Mouse (Mus musculus): ENCODE data around the gene Elmo2. TPM values are rescaled to one million over a fixed set of nuclear protein-coding genes. Genes with fewer than 3 reads are reported as not detected.

The Elmo2 gene
- total and polyA plus RNA-seq, 3 experiments, result 9.0 to 11.7 (median 10.1) TPM

GRCm38 (mm10) chr2:165296571-165296970, 29.7 kb downstream of the Elmo2 start:
- no peaks in the 10 kb centered on the region for H3K79me2 ChIP-seq (replicated peaks; ENCODE audit: control insufficient read depth, extremely low read depth, insufficient read depth, poor library complexity, severe bottlenecking)
- H3K4me1 ChIP-seq (ENCODE audit: control insufficient read depth in 1 of 2, insufficient read depth in 2 of 2), result no peaks in the 10 kb centered on the region
- H3K36me3 ChIP-seq (replicated peaks in 1 of 2; ENCODE audit: control insufficient read depth in 1 of 2, insufficient read depth in 1 of 2, low read length in 1 of 2), result peaks cover 57 to 90% of the 10 kb centered on the region in 2 experiments
- H3K9ac ChIP-seq (ENCODE audit: insufficient read depth, low read depth), result no peak overlapping the region
- no peak for TF ChIP-seq NRF1 (IDR thresholded peaks at IDR 0.05; ENCODE audit: low read depth, low read length)
- no peak for TF ChIP-seq TCF12 (IDR thresholded peaks at IDR 0.05; ENCODE audit: low read depth, low read length)
- TF ChIP-seq ZKSCAN1 (IDR thresholded peaks at IDR 0.05; ENCODE audit: borderline replicate concordance, low read depth, low read length), result no peak
- no peak for TF ChIP-seq ETS1 (conservative IDR thresholded peaks at IDR 0.05; ENCODE audit: low read depth, low read length)
- no peak for TF ChIP-seq MAZ (IDR thresholded peaks at IDR 0.05; ENCODE audit: low read depth, low read length)
- no peak for TF ChIP-seq EP300 (IDR thresholded peaks at IDR 0.05; ENCODE audit: low read length)
- TF ChIP-seq POLR2A (IDR thresholded peaks at IDR 0.05; ENCODE audit: low read depth, low read length), result no peak
- no peak for TF ChIP-seq USF1 (IDR thresholded peaks at IDR 0.05; ENCODE audit: low read depth, low read length)
- no peaks in the 10 kb centered on the region for H3K27me3 ChIP-seq (replicated peaks)
- H3K4me2 ChIP-seq (ENCODE audit: insufficient read depth, low read depth, poor library complexity, severe bottlenecking), result no peak overlapping the region
- H3K27ac ChIP-seq (ENCODE audit: insufficient read depth, low read depth), result no peak overlapping the region
- dilution Hi-C loops (cut with MboI; ENCODE audit: extremely low pct_ligation_motif_present, extremely low pct_unique_long_range_greater_than_20kb, low sequenced_read_pairs) (no loop called here), in situ Hi-C loops (cut with MboI; ENCODE audit: low pct_ligation_motif_present, low pct_unique_long_range_greater_than_20kb, low sequenced_read_pairs) (loop anchor here (10.0 kb wide), 1 partner anchor 48 kb away; no protein-coding TSS in a partner anchor)
- H3K9me3 ChIP-seq (replicated peaks; ENCODE audit: low read length), result no peaks in the 10 kb centered on the region
- DNase-seq (ENCODE audit: extremely low read depth), result no peak
- H3K4me3 ChIP-seq (replicated peaks in 1 of 3; ENCODE audit: low read depth in 2 of 3, low read length in 2 of 3, poor library complexity in 1 of 3), result no peak overlapping the region

- Histone ChIP-seq H3K4me1 (ENCODE audit: control insufficient read depth in 1 of 2, insufficient read depth in 2 of 2) (peaks cover 22 to 29% of the 10 kb centered on the region in 2 experiments), H3K9me3 (replicated peaks; ENCODE audit: low read length) (no peaks in the 10 kb centered on the region), H3K9ac (ENCODE audit: insufficient read depth, low read depth) (no peak overlapping the region; the same call in 1 of the 2 replicates), H3K27ac (ENCODE audit: insufficient read depth, low read depth) (no peak overlapping the region), H3K4me3 (replicated peaks in 1 of 3; ENCODE audit: low read depth in 2 of 3, low read length in 2 of 3, poor library complexity in 1 of 3) (peak overlapping the region in 2 of 3 experiments; percentile 73), H3K79me2 (replicated peaks; ENCODE audit: control insufficient read depth, extremely low read depth, insufficient read depth, poor library complexity, severe bottlenecking) (no peaks in the 10 kb centered on the region), H3K27me3 (replicated peaks) (no peaks in the 10 kb centered on the region), H3K4me2 (ENCODE audit: insufficient read depth, low read depth, poor library complexity, severe bottlenecking) (peak overlapping the region; percentile 55; the same call in 1 of the 2 replicates), H3K36me3 (replicated peaks in 1 of 2; ENCODE audit: control insufficient read depth in 1 of 2, insufficient read depth in 1 of 2, low read length in 1 of 2) (peaks cover 14 to 58% of the 10 kb centered on the region in 2 experiments)
- DNase-seq (ENCODE audit: extremely low read depth), result no peak
- TF ChIP-seq ZKSCAN1 (IDR thresholded peaks at IDR 0.05; ENCODE audit: borderline replicate concordance, low read depth, low read length) (no peak), MEF2A (IDR thresholded peaks at IDR 0.05; ENCODE audit: borderline replicate concordance, low read depth, low read length) (no peak), POLR2A (IDR thresholded peaks at IDR 0.05; ENCODE audit: low read depth, low read length) (no peak), MAX (IDR thresholded peaks at IDR 0.05; ENCODE audit: low read length) (no peak), MAFK (IDR thresholded peaks at IDR 0.05; ENCODE audit: insufficient replicate concordance, low read length) (no peak), ZNF384 (IDR thresholded peaks at IDR 0.05; ENCODE audit: low read depth, low read length) (no peak), GABPA (IDR thresholded peaks at IDR 0.05; ENCODE audit: insufficient replicate concordance, low read depth, low read length) (no peak), USF1 (IDR thresholded peaks at IDR 0.05; ENCODE audit: low read depth, low read length) (no peak), PAX5 (IDR thresholded peaks at IDR 0.05; ENCODE audit: low read length) (no peak), ZC3H11A (IDR thresholded peaks at IDR 0.05; ENCODE audit: low read depth, low read length) (no peak), RAD21 (IDR thresholded peaks at IDR 0.05; ENCODE audit: low read depth, low read length) (no peak), ELF1 (IDR thresholded peaks at IDR 0.05; ENCODE audit: low read depth, low read length) (no peak), JUN (IDR thresholded peaks at IDR 0.05; ENCODE audit: insufficient read depth, low read depth, low read length) (no peak), E2F4 (IDR thresholded peaks at IDR 0.05; ENCODE audit: insufficient replicate concordance, low read depth, low read length) (no peak), CTCF (conservative IDR thresholded peaks at IDR 0.05 in 1 of 2, IDR thresholded peaks at IDR 0.05 in 1 of 2; ENCODE audit: low read depth in 2 of 2, low read length in 2 of 2) (no peak), TCF12 (IDR thresholded peaks at IDR 0.05; ENCODE audit: low read depth, low read length) (no peak)
- in situ Hi-C loops (cut with MboI; ENCODE audit: low pct_ligation_motif_present, low pct_unique_long_range_greater_than_20kb, low sequenced_read_pairs) (loop anchor here (10.0 kb wide), 1 partner anchor 334 kb away; no protein-coding TSS in a partner anchor), dilution Hi-C loops (cut with MboI; ENCODE audit: extremely low pct_ligation_motif_present, extremely low pct_unique_long_range_greater_than_20kb, low sequenced_read_pairs) (no loop called here)
Measured at GRCm38 (mm10) chr2:165288315-165289031, 37.8 kb downstream of the Elmo2 start.
